Mouse (Mus musculus): Measurements from ENCODE around the gene Btbd11. TPM values are rescaled to one million over a fixed set of nuclear protein-coding genes. Genes with fewer than 3 reads are reported as not detected.

Gene Btbd11
- polyA plus RNA-seq, 1 experiment from 2014 or later = 20.3 TPM

DNA sequence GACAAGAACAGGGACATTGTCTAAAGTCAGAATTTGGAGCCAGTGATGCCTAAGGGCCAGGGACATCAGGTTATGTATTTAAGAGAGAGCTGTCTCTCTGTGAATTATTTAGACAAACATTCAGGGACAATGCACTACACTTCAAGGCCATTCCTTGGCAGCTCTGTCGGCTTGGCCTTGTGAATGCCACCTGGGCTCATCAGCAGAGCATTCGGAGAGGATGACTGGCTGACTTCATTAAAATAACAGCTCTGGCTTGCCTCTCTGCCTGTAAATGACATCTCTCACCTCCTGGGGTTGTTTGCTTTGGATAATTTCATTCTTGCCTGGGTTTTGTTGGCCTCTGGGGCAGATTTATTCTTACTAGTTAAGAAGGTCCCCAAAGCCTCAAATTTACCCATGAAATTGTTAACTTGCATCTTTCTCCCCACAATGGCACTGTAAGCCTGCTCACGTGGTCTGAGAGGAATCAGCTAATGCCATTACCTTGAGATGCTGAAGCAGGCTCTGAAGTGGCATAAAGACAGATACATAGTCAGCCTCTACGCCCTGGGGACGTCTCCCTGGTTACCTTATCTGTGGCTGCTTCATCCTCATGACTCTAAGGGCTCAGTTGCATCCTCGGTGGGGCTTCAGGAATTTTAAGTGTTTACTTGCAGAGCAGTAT lies 93.5 kb downstream of the Btbd11 start:
- Histone ChIP-seq H3K9ac (ENCODE audit: low read depth, low read length) (no peak overlapping the region; the same call in 1 of the 2 replicates), H3K4me3 (ENCODE audit: low read depth, low read length) (no peak overlapping the region), H3K4me2 (ENCODE audit: low read length) (no peak overlapping the region), H3K9me3 (replicated peaks; ENCODE audit: control insufficient read depth, low read length, poor library complexity, severe bottlenecking) (no peaks in the 10 kb centered on the region), H3K36me3 (ENCODE audit: control insufficient read depth, insufficient read depth, low read length) (no peaks in the 10 kb centered on the region), H3K27me3 (ENCODE audit: control insufficient read depth, insufficient read depth, low read depth, low read length) (no peaks in the 10 kb centered on the region), H3K27ac (ENCODE audit: low read length) (peak overlapping the region; percentile 41; the same call in 1 of the 2 replicates), H3K4me1 (ENCODE audit: control insufficient read depth, insufficient read depth, low read length) (peaks cover 23% of the 10 kb centered on the region)
- 31% methylated on average over 6 of the region's 6 CpGs for WGBS
- ATAC-seq = peak; percentile 65

DNA sequence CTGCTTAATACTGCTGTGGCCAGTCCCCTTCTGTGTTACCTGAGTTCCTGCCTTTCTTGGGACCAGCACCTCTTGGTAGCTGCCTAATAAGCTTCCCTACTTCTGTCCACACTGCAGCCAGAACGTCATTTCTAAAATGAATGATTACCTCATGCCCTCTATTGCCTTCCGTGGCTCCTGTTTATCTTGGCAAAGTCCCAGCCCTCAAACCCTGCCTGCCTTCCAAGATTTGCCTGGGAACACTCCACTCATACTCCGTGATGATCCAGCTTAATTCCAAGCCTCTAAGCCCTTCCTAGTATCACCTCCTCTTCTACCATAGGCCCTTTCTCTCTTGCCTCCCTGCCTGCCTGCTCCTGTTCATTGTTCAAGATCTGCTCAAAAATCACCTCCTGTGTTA lies 94.5 kb downstream of the Btbd11 start:
- ATAC-seq = no peak
- Histone ChIP-seq H3K4me1 (ENCODE audit: control insufficient read depth, insufficient read depth, low read length) (peaks cover 23% of the 10 kb centered on the region), H3K9me3 (replicated peaks; ENCODE audit: control insufficient read depth, low read length, poor library complexity, severe bottlenecking) (no peaks in the 10 kb centered on the region), H3K4me3 (ENCODE audit: low read depth, low read length) (no peak overlapping the region), H3K27me3 (ENCODE audit: control insufficient read depth, insufficient read depth, low read depth, low read length) (no peaks in the 10 kb centered on the region), H3K36me3 (ENCODE audit: control insufficient read depth, insufficient read depth, low read length) (no peaks in the 10 kb centered on the region), H3K9ac (ENCODE audit: low read depth, low read length) (no peak overlapping the region), H3K27ac (ENCODE audit: low read length) (no peak overlapping the region), H3K4me2 (ENCODE audit: low read length) (no peak overlapping the region)
- WGBS = 56% methylated on average over 3 of the region's 3 CpGs

DNA sequence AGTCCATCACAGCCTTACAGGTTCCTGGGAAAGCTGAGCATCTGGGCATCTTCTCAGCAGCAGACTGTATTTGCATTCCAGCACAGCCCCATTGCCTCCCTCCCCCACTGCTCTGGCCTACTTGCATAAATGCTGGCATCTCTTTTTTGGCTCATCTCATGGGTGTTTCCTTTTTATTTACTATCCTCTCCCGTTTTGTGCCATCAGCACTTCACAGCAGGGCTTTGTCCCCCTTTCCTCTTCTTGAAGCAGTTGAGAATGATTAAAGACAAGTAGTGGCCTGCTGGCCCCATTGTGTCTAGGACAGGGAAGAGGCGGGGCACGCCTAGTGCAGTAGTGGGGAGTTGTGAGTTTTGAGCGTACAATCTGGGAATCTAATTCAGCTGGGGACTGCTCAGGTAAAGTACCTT lies 95.5 kb downstream of the Btbd11 start:
- Histone ChIP-seq H3K9me3 (replicated peaks; ENCODE audit: control insufficient read depth, low read length, poor library complexity, severe bottlenecking) (no peaks in the 10 kb centered on the region), H3K9ac (ENCODE audit: low read depth, low read length) (no peak overlapping the region), H3K27ac (ENCODE audit: low read length) (no peak overlapping the region), H3K4me1 (ENCODE audit: control insufficient read depth, insufficient read depth, low read length) (peaks cover 23% of the 10 kb centered on the region), H3K27me3 (ENCODE audit: control insufficient read depth, insufficient read depth, low read depth, low read length) (no peaks in the 10 kb centered on the region), H3K4me2 (ENCODE audit: low read length) (no peak overlapping the region), H3K4me3 (ENCODE audit: low read depth, low read length) (no peak overlapping the region), H3K36me3 (ENCODE audit: control insufficient read depth, insufficient read depth, low read length) (no peaks in the 10 kb centered on the region)
- WGBS = 20% methylated on average over 4 of the region's 4 CpGs
- ATAC-seq = peak; percentile 25; the same call in 1 of the 2 replicates

DNA sequence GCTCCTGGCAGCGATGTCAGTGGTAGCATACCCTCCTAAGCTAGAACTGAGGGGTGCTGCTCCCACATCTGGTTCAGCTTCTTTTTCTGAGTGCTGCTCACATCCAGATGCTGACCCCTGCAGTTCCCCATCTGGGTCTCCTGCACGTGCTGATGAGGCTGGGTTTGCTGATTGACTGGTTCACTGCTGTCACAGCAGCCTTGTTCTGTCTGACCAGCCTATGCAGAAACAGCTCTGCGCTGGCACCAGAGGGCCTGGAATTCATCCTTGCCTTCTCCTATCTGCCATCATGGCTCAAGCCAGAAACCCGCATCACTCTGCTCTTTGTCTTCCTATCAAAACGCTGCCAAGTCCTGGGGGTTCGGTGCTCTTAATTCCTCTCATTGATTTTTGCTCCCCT lies 95.9 kb downstream of the Btbd11 start:
- Histone ChIP-seq H3K9me3 (replicated peaks; ENCODE audit: control insufficient read depth, low read length, poor library complexity, severe bottlenecking) (no peaks in the 10 kb centered on the region), H3K4me2 (ENCODE audit: low read length) (no peak overlapping the region), H3K4me1 (ENCODE audit: control insufficient read depth, insufficient read depth, low read length) (peaks cover 23% of the 10 kb centered on the region), H3K4me3 (ENCODE audit: low read depth, low read length) (no peak overlapping the region), H3K27me3 (ENCODE audit: control insufficient read depth, insufficient read depth, low read depth, low read length) (no peaks in the 10 kb centered on the region), H3K36me3 (ENCODE audit: control insufficient read depth, insufficient read depth, low read length) (no peaks in the 10 kb centered on the region), H3K27ac (ENCODE audit: low read length) (no peak overlapping the region), H3K9ac (ENCODE audit: low read depth, low read length) (no peak overlapping the region; the same call in 1 of the 2 replicates)
- 33% methylated on average over 6 of the region's 6 CpGs for WGBS
- ATAC-seq = peak; percentile 25; the same call in 1 of the 2 replicates

DNA sequence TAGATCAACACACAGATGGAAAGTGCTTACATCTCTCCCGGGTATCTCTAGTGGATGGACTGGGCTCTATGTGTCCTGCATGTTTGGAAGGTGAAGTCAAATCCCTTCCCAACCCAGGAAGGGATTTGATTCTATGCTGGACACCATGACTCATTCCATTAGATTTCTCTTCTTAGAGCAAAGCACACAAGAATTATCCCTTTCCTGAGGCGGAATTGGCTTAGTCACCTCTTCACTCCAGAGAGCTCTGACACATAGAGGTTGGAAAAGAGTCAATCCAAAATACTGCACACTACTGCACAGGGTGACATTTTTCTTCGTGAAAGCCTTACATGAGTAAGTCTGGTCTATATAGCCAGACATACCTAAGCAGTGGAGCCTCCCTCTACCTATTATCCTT lies 99.8 kb downstream of the Btbd11 start:
- Histone ChIP-seq H3K36me3 (ENCODE audit: control insufficient read depth, insufficient read depth, low read length) (no peaks in the 10 kb centered on the region), H3K27me3 (ENCODE audit: control insufficient read depth, insufficient read depth, low read depth, low read length) (no peaks in the 10 kb centered on the region), H3K4me3 (ENCODE audit: low read depth, low read length) (no peak overlapping the region), H3K27ac (ENCODE audit: low read length) (no peak overlapping the region), H3K4me2 (ENCODE audit: low read length) (no peak overlapping the region), H3K4me1 (ENCODE audit: control insufficient read depth, insufficient read depth, low read length) (peaks cover 13% of the 10 kb centered on the region), H3K9ac (ENCODE audit: low read depth, low read length) (no peak overlapping the region), H3K9me3 (replicated peaks; ENCODE audit: control insufficient read depth, low read length, poor library complexity, severe bottlenecking) (no peaks in the 10 kb centered on the region)
- 97% methylated on average over 3 of the region's 3 CpGs for WGBS
- ATAC-seq = no peak

DNA sequence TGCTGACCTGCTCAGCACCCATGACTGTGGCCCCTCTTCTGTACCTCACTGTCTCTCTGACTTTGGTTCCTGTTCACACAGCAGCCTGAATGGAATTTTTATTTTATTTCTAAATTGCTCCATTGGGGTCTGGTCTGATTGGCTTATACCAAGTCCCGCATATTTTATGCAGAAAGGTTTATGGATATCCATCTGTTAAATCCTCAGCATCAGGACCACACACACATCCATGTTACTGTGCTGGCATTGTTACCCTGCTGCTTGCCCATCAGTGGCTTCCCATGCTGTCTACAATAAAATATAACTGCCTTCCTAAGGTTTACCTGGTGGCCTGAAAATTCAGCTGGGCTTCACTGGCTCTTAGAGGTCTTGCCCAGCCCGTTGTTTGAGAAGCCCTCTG lies 106.0 kb downstream of the Btbd11 start:
- Histone ChIP-seq H3K27ac (ENCODE audit: low read length) (no peak overlapping the region), H3K36me3 (ENCODE audit: control insufficient read depth, insufficient read depth, low read length) (no peaks in the 10 kb centered on the region), H3K4me1 (ENCODE audit: control insufficient read depth, insufficient read depth, low read length) (no peaks in the 10 kb centered on the region), H3K9ac (ENCODE audit: low read depth, low read length) (no peak overlapping the region), H3K9me3 (replicated peaks; ENCODE audit: control insufficient read depth, low read length, poor library complexity, severe bottlenecking) (no peaks in the 10 kb centered on the region), H3K4me2 (ENCODE audit: low read length) (no peak overlapping the region), H3K27me3 (ENCODE audit: control insufficient read depth, insufficient read depth, low read depth, low read length) (no peaks in the 10 kb centered on the region), H3K4me3 (ENCODE audit: low read depth, low read length) (no peak overlapping the region)
- ATAC-seq = no peak
- WGBS = 93% methylated on average over 2 of the region's 2 CpGs

DNA sequence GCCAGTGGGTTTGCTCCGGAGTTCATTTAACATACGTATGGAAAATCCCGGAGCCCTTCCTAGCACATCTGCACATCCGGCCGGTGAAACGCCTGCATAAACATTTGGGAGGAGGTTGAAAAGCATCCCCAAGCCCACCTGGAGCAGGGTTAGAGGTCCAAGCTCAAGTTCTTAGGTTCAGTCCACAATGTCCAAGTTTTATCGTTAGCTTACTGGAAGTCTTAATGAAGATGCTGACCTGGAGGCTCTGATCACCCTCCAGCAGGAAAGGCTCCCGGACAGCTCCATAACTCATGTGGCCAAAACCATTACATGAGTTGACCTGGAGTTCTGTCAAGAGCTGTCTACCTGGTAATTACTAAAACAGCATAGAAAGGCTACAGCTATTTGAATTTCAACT lies 109.7 kb downstream of the Btbd11 start:
- WGBS = 97% methylated on average over 8 of the region's 8 CpGs
- no peak for ATAC-seq

DNA sequence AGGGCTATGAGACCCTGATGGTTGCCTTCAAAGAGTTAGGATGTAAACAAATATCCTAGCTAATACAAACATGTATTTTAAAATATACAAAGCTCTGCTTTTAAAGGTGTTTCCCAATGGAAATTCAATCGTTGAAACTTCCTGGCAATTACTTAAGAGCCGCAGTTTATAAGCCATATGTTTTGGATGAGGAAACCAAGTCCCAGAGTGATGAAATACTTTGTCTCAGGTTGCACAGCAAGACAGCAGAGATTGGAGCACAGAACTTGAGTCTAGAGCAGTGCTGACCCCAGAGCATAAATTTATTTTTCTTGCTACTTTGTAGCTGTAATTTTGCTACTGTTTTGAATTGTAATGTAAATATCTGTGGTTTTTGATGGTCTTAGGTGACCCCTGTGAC lies 110.4 kb downstream of the Btbd11 start:
- Histone ChIP-seq H3K9me3 (replicated peaks; ENCODE audit: control insufficient read depth, low read length, poor library complexity, severe bottlenecking) (no peaks in the 10 kb centered on the region), H3K27ac (ENCODE audit: low read length) (no peak overlapping the region), H3K4me2 (ENCODE audit: low read length) (no peak overlapping the region), H3K4me1 (ENCODE audit: control insufficient read depth, insufficient read depth, low read length) (no peaks in the 10 kb centered on the region), H3K9ac (ENCODE audit: low read depth, low read length) (no peak overlapping the region), H3K36me3 (ENCODE audit: control insufficient read depth, insufficient read depth, low read length) (no peaks in the 10 kb centered on the region), H3K4me3 (ENCODE audit: low read depth, low read length) (no peak overlapping the region), H3K27me3 (ENCODE audit: control insufficient read depth, insufficient read depth, low read depth, low read length) (no peaks in the 10 kb centered on the region)
- WGBS = 90% methylated on average over 2 of the region's 2 CpGs
- ATAC-seq = no peak

More for the DNA sequence above, 109.7 kb downstream of the Btbd11 start:
- no peaks in the 10 kb centered on the region for H3K4me1 ChIP-seq (ENCODE audit: control insufficient read depth, insufficient read depth, low read length)
- H3K4me2 ChIP-seq (ENCODE audit: low read length) = no peak overlapping the region
- no peaks in the 10 kb centered on the region for H3K27me3 ChIP-seq (ENCODE audit: control insufficient read depth, insufficient read depth, low read depth, low read length)
- H3K4me3 ChIP-seq (ENCODE audit: low read depth, low read length) = no peak overlapping the region
- no peak overlapping the region for H3K9ac ChIP-seq (ENCODE audit: low read depth, low read length)
- no peaks in the 10 kb centered on the region for H3K9me3 ChIP-seq (replicated peaks; ENCODE audit: control insufficient read depth, low read length, poor library complexity, severe bottlenecking)
- H3K36me3 ChIP-seq (ENCODE audit: control insufficient read depth, insufficient read depth, low read length) = no peaks in the 10 kb centered on the region
- H3K27ac ChIP-seq (ENCODE audit: low read length) = no peak overlapping the region

DNA sequence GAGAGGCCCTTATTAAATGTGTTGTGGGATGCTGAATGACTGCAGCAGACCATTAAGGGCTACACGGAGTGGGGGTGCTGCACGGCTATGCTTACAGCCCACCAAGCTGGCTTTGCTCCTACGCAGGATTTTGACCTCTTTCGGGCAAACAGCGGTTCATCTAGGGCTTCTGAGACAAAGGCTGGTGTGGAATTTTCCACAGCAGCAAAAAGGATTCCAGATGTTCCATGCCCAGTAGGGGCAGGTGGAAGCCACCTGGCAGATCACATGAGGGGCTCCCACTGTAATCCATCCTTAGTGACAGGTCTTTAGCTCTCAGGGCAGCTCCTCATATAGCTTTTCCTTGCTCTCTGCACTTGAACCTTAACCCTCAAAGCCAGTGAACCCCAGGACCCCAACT lies 111.3 kb downstream of the Btbd11 start:
- no peak for ATAC-seq
- H3K27me3 ChIP-seq (ENCODE audit: control insufficient read depth, insufficient read depth, low read depth, low read length) = no peaks in the 10 kb centered on the region
- WGBS = 90% methylated on average over 5 of the region's 5 CpGs
- no peaks in the 10 kb centered on the region for H3K36me3 ChIP-seq (ENCODE audit: control insufficient read depth, insufficient read depth, low read length)
- H3K27ac ChIP-seq (ENCODE audit: low read length) = no peak overlapping the region
- no peaks in the 10 kb centered on the region for H3K9me3 ChIP-seq (replicated peaks; ENCODE audit: control insufficient read depth, low read length, poor library complexity, severe bottlenecking)
- no peak overlapping the region for H3K9ac ChIP-seq (ENCODE audit: low read depth, low read length)
- H3K4me3 ChIP-seq (ENCODE audit: low read depth, low read length) = no peak overlapping the region
- H3K4me1 ChIP-seq (ENCODE audit: control insufficient read depth, insufficient read depth, low read length) = no peaks in the 10 kb centered on the region
- no peak overlapping the region for H3K4me2 ChIP-seq (ENCODE audit: low read length)

Data from midbrain, embryonic 16.5 days (tissue).